Mouse (Mus musculus): ENCODE measurements around the gene Mrgpra9. TPM values are rescaled to one million over a fixed set of nuclear protein-coding genes. Genes with fewer than 3 reads are reported as not detected.
"Not testable (repeated sequence)": the region's sequence is repeated elsewhere in the genome, so short reads cannot be mapped to it uniquely, and the experiment has no call there.

Gene Mrgpra9
- polyA plus RNA-seq (2012; rRNA removed): 0.34 TPM in 1 of 2 replicates, not detected in the other

DNA sequence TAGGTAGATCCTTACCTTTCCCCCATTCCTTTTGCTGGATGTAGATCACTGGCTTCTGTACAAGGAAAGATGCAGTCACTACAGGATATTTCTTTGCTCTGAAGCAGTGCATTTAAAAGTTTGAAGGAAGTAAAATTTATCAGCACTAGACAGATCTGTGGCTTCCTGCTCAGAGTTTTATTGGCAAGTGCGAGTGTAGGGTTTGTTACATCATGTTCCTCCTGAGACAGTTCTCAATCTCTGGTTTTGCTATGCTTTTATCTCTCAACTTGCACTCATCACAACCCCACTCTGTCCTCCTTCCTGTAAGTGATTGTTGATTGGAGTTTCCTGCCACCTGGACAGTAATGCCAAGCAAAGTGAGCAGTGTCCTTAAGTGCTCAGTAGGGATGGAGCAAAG, at the start of gene Mrgpra9:
Gene Mrgpra9, minus strand, starts transcription at position 79 of the 400 bp plus-strand sequence.
- no peak for DNase-seq (ENCODE audit: low read depth, low spot score)
- 60% methylated on average over 1 of the region's 1 CpGs for WGBS

DNA sequence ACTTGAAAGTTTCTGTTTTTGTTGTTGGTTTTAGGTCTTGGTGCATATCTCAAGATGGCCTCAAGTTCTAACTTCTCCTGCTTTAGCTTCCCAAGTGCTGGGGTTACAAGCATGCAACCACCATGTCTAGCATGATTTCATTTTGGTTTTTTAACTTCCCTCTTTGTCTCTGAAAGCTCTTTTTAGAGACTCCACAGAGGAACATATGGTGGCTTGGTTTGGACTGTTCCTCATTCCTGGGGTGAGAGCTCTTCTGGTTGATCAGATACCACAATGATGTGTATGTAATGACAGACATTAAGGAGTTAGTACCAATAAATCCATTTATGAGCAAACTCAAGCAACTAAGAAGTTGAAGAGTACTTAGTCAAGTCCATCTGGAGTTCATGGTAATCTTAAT, 47.0 kb upstream of the Mrgpra9 start:
- not testable (repeated sequence) for DNase-seq (ENCODE audit: low read depth, low spot score)

DNA sequence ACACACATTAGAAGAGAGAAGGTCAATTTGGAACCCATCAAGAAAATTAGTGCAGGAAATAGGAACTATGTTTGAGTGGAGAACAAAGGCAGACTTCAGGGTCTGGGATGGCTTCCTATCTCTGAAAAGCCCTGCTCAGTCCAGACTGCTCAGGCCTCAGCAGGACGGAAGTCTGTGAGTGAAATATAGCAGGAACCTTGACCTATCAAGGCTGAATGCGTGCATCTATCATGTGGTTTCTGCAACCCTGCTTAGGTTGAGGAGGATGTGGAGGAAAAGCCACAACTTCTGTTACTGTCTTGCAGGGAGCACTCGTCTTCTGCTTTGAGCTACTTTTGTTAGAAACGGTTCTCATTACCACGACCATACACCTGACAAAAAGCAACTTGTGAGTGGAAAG, 18.9 kb upstream of the Mrgpra9 start:
- WGBS: 80% methylated on average over 5 of the region's 5 CpGs
- DNase-seq (ENCODE audit: low read depth, low spot score): not testable (repeated sequence)

DNA sequence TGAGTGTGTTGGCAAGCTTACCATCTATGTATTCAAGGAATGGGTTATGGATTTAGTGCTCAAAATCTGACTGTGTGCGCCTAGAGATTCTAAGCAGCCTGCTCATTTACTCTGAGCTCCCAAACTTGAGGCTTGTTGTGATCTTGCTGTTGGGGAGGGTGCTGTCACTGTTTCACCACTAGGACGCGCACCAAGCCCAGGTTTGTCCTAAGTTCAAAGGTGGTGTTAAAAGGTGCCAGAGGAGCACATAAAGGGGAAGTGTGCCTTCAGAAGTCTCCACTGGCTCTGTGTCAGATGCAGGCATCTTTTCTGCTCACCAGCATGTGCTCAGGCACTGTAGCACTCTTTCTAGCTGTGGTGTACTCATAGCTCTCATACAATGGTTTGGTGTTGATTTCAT, 8.0 kb downstream of the Mrgpra9 start:
- no peak for DNase-seq (ENCODE audit: low read depth, low spot score)
- WGBS: 55% methylated on average over 3 of the region's 3 CpGs

DNA sequence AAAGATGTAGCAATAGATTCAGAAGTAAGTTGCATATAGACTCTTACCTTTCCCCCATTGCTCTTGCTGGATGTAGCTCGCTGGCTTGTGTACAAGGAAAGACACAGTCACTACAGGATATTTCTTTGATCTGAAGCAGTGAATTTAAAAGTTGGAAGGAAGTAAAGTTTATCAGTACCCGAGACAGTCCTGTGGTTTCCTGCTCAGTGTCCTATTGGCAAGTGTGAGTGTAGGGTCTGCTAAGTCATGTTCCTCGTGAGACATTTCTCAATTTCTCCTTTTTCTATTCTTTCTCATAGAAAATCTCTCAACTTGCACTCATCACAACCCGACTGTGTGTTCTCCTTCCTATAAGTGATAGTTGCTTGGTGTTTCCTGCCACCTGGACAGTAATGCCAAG, 47.8 kb downstream of the Mrgpra9 start, which contains the start of gene Mrgpra6:
Gene Mrgpra6, minus strand, starts transcription at position 91 of the 400 bp plus-strand sequence.
- 51% methylated on average over 4 of the region's 4 CpGs for WGBS
- DNase-seq (ENCODE audit: low read depth, low spot score): no peak

DNA sequence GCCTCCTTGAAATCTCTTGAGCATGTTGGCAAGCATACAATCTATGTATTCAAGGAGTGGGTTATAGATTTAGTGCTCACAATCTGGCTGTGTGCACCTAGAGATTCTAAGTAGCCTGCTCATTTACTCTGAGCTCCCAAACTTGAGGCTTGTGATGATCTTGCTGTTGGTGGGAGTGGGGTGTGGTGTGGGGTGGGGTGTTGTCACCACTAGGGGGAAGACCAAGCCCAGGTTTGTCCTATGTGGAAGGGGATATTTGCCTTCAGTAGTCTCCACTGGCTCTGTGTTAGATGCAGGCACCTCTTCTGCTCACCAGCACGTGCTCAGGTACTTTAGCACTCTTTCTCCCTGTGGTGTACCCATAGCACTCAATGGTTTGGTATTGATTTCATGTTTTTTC, 57.4 kb downstream of the Mrgpra9 start:
- no peak for DNase-seq (ENCODE audit: low read depth, low spot score)
- WGBS: 54% methylated on average over 1 of the region's 1 CpGs

Other genes starting within 250 kb of the Mrgpra9 start
- gene Spty2d1, start 244.4 kb downstream of the Mrgpra9 start, polyA plus RNA-seq (2012; rRNA removed): 3.8 and 6.2 TPM in 2 replicates
- gene Tmem86a, start 202.2 kb downstream of the Mrgpra9 start, polyA plus RNA-seq (2012; rRNA removed): 52.8 and 183 TPM in 2 replicates
- 0.21 and 1.2 TPM in 2 replicates for gene Ptpn5, start 119.2 kb downstream of the Mrgpra9 start, polyA plus RNA-seq (2012; rRNA removed)
- gene Mrgpra6, start 47.9 kb downstream of the Mrgpra9 start, polyA plus RNA-seq (2012; rRNA removed): not detected in 2 replicates
- not detected in 2 replicates for gene Mrgpra1, start 101.4 kb upstream of the Mrgpra9 start, polyA plus RNA-seq (2012; rRNA removed)
- not detected in 2 replicates for gene Mrgpra2a, start 199.3 kb upstream of the Mrgpra9 start, polyA plus RNA-seq (2012; rRNA removed)